Mouse (Mus musculus) liver, postnatal 0 days (tissue): Measurements from ENCODE around the gene Tulp2.

Source experiments
- CTCF ChIP-seq: sonication (generic); IDR thresholded peaks from 2 replicates; pipeline ENCODE4 v1.5.1; 2016; ENCODE audit warnings: antibody characterized with exemption, low read depth
- EP300 ChIP-seq: IDR thresholded peaks from 2 replicates; pipeline ENCODE4 v1.6.1; 2016; ENCODE audit warnings: antibody characterized with exemption, low read depth, mild to moderate bottlenecking

DNA sequence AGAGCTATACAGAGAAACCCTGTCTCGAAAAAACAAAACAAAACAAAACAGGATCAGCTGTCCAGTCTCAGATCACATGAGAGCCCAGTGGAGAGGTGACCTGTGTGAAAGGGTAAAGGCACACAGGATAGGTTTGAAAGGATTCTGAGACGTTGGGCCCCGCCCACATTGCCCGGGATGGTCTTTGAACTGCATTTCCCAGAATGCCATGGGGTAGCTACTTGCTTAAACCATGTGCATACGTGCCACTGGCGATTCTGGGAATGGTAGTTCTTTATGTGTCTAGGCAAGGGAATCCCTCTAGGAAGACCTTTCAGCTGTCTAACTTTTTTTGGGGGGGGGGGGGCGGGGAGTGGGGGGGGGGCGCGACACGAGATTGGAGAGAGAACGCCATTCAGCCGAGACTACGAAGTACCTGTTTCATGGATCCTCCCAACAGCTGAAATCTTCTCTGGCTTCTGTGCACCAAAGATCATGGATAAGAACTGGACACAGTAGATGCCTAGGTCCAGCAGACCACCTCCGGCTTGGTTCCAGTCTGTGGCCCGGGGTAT is at the start of gene Tulp2:
- TF ChIP-seq EP300 (no peak), CTCF (no peak)
